Mouse (Mus musculus) G1E (cell line): ENCODE results near the gene Olfm1.

ENCODE experiments used
- CTCF ChIP-seq: IDR thresholded peaks from 2 replicates; pipeline ENCODE4 v1.5.1; 2012; ENCODE audit warnings: low read depth, low read length, inconsistent platforms, mixed read lengths
- GATA1 ChIP-seq: IDR thresholded peaks from 2 replicates; pipeline ENCODE4 v1.6.1; 2012; ENCODE audit warnings: borderline replicate concordance, low read length, inconsistent platforms, mixed read lengths
- POLR2AphosphoS5 ChIP-seq: IDR thresholded peaks from 2 replicates; pipeline ENCODE4 v1.6.1; 2012; ENCODE audit warnings: low read depth, low read length, inconsistent platforms; ENCODE audit not compliant: insufficient replicate concordance

DNA sequence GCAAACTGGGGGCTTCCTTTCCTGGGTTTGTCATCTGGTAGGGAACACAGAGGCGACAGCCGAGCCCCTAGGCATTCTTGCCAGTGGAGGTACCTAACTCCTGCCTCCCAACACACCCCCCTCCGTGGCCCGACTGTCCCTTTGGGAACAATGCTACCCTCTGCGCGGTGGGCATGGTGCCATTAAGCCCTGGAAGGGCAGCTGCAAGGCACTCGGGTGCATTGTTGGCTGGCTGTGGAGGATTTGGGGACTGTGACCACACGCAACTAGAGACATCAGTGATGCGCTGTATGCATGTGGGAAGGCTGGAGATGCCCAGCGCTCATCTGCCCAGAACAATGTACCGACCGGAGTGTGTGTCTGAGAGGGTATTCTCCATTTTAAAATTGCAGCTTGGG lies 897 bp downstream of the Olfm1 start:
- TF ChIP-seq CTCF, result no peak
- TF ChIP-seq GATA1, result no peak
- no peak for TF ChIP-seq POLR2AphosphoS5
